Mouse (Mus musculus) G1E (cell line): ENCODE results near the gene Kansl1l.

Source experiments
- CTCF ChIP-seq: IDR thresholded peaks from 2 replicates; pipeline ENCODE4 v1.5.1; 2012; ENCODE audit warnings: low read depth, low read length, inconsistent platforms, mixed read lengths
- GATA1 ChIP-seq: IDR thresholded peaks from 2 replicates; pipeline ENCODE4 v1.6.1; 2012; ENCODE audit warnings: borderline replicate concordance, low read length, inconsistent platforms, mixed read lengths
- GATA2 ChIP-seq: IDR thresholded peaks from 2 replicates; pipeline ENCODE4 v1.6.1; 2012; ENCODE audit warnings: low read depth, low read length, inconsistent platforms, borderline replicate concordance
- POLR2AphosphoS5 ChIP-seq: IDR thresholded peaks from 2 replicates; pipeline ENCODE4 v1.6.1; 2012; ENCODE audit warnings: low read depth, low read length, inconsistent platforms; ENCODE audit not compliant: insufficient replicate concordance
- TAL1 ChIP-seq: conservative IDR thresholded peaks from 2 replicates; pipeline ENCODE4 v1.6.1; 2012; ENCODE audit warnings: low read depth, low read length, inconsistent platforms, mixed read lengths

DNA sequence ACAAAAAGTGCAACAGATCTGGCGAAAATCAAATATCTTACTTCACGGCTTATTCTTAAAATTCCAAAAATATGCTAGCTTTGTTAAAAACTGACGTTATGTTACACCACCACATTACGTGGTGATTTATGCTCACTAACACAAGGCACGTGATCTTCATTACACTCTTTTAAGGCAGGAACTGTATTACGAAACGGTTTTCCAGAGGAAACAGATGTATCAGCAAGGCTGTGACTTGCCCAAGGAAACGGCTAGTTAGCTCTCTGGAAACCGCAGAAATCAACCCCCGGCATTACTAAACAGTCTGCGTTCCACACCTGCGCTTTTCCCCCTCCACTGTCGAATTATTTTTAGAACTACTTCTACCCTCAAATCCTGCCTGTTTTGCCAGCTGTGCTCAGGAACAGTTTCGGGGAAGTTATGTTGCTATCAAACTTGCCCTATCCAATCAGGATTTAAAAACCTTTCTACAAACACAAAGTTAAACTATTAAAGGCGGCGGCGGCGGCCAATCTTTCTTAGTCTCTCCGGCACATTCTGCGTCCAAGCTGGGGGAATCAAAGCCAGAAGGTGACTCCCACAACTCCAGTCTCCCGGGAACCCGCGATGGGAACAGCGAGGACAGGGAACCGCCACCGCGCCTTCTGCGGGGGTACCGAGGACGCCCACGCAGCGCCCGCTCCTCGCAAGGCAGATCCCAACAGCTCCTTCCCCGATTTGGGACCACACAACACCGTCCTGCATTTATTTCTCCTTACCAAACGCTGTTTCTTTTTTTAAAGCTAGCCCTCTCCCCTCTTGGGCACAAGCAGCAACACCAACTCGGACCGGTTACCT, 1.2 kb downstream of the Kansl1l start:
- TF ChIP-seq CTCF = no peak
- no peak for TF ChIP-seq TAL1
- no peak for TF ChIP-seq GATA1
- TF ChIP-seq GATA2 = no peak
- no peak for TF ChIP-seq POLR2AphosphoS5
